ENCODE assay signal across 20 mouse cellular contexts in the genomic region with DNA sequence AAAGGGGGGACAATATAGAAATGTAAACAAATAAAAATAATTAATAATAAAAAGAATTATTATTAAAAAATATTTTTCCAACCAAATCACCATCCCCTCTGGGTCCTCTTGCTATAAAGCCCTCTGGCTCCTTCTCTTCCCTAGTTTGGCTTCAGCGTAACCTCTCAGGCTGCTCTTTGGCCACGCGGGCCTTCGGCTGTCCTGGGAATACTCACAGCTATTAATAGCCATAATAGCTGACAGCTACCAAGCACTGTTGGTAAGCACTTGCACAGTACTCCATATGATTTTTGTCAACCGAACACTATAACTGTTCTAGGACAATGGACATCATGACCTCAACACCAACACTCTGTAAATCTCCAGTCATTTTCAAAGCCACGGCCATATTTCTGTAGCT. TPM values are rescaled to one million over a fixed set of nuclear protein-coding genes. Genes with fewer than 3 reads are reported as not detected.
DNase-seq lines count a peak whose midpoint lies in the region; ATAC-seq lines count a peak whose summit lies in the region.
"Had no signal": no experiment of that assay in that cellular context is flagged by ENCODE, and none has a peak within 500 bp of the region (broad histone marks: within the 10 kb centered on the region; RNA-seq: fewer than 3 reads in every experiment).

No protein-coding gene starts in this region.

- peaks cover 23% of the 10 kb centered on the region for H3K36me3 ChIP-seq in heart, embryonic 12.5 days
- peaks cover 8% of the 10 kb centered on the region for H3K36me3 ChIP-seq in lung, embryonic 16.5 days (ENCODE audit: control insufficient read depth, insufficient read depth, low read length)
- peaks cover 12% of the 10 kb centered on the region; the same call in 1 of the 2 replicates for H3K36me3 ChIP-seq in heart, embryonic 16.5 days (ENCODE audit: control insufficient read depth, insufficient read depth)

- 41% methylated on average over 6 of the region's 6 CpGs for WGBS in heart, embryonic 12.5 days
- WGBS in lung, embryonic 16.5 days: 67% methylated on average over 6 of the region's 6 CpGs
- 44% methylated on average over 6 of the region's 6 CpGs for WGBS in heart, embryonic 16.5 days

- ATAC-seq in heart, embryonic 12.5 days (ENCODE audit: insufficient number of reproducible peaks, low FRiP score): no peak
- peak; percentile 48 for ATAC-seq in lung, embryonic 16.5 days (ENCODE audit: low read depth)
- ATAC-seq in heart, embryonic 16.5 days (replicated peaks; ENCODE audit: extremely low read depth, insufficient read depth, low FRiP score): peak; percentile 65; the same call in 1 of the 2 replicates
- ATAC-seq in granulocyte monocyte progenitor cell, adult 5-6 weeks (replicated peaks; ENCODE audit: poor library complexity, severe bottlenecking): no peak
- ATAC-seq: activated CD4-positive, CD25-positive, alpha-beta regulatory T cell, adult 4 months; forebrain, postnatal 0 days; Patski had no signal

- no peak overlapping the region for H3K27ac ChIP-seq in heart, embryonic 12.5 days (ENCODE audit: poor library complexity, severe bottlenecking)
- no peak overlapping the region for H3K27ac ChIP-seq in lung, embryonic 16.5 days (ENCODE audit: low read length)
- no peak overlapping the region for H3K27ac ChIP-seq in heart, embryonic 16.5 days (ENCODE audit: low read length)
- H3K27ac ChIP-seq: hindbrain, embryonic 12.5 days; layer of hippocampus, adult 2 months; left cerebral cortex, adult 2 months; limb, embryonic 10.5 days; lung, embryonic 15.5 days; stomach, embryonic 15.5 days had no signal

- peak; percentile 7 for DNase-seq in heart, adult 8-10 months (ENCODE audit: low spot score)
- DNase-seq in lung, postnatal 25 days (ENCODE audit: low spot score): no peak
- no peak for DNase-seq in left cerebral cortex, adult 18-20 months (ENCODE audit: low spot score in 2 of 2)
- DNase-seq: cerebellum, postnatal 10 days; forebrain, postnatal 0 days; gastrocnemius, postnatal 10 days; thymus, adult 2 months had no signal

- H3K4me3 ChIP-seq in heart, embryonic 12.5 days: no peak overlapping the region
- no peak overlapping the region for H3K4me3 ChIP-seq in lung, embryonic 16.5 days (ENCODE audit: low read length)
- no peak overlapping the region for H3K4me3 ChIP-seq in heart, embryonic 16.5 days (ENCODE audit: low read length)
- H3K4me3 ChIP-seq: hindbrain, embryonic 12.5 days; layer of hippocampus, adult 2 months; left cerebral cortex, adult 2 months; limb, embryonic 10.5 days; lung, embryonic 15.5 days; stomach, embryonic 15.5 days had no signal

- no peak overlapping the region for H3K9ac ChIP-seq in heart, embryonic 12.5 days
- H3K9ac ChIP-seq in lung, embryonic 16.5 days (ENCODE audit: low read length): no peak overlapping the region
- no peak overlapping the region for H3K9ac ChIP-seq in heart, embryonic 16.5 days (ENCODE audit: low read length)
- H3K9ac ChIP-seq: forebrain, postnatal 0 days; hindbrain, embryonic 12.5 days; lung, embryonic 15.5 days; stomach, embryonic 15.5 days had no signal

- H3K27me3 ChIP-seq in heart, embryonic 12.5 days (replicated peaks): no peaks in the 10 kb centered on the region
- no peaks in the 10 kb centered on the region for H3K27me3 ChIP-seq in lung, embryonic 16.5 days (ENCODE audit: control insufficient read depth, insufficient read depth, low read depth, low read length)
- H3K27me3 ChIP-seq in heart, embryonic 16.5 days (ENCODE audit: control insufficient read depth, insufficient read depth, low read length): no peaks in the 10 kb centered on the region
- H3K27me3 ChIP-seq: hindbrain, embryonic 12.5 days; lung, embryonic 15.5 days; Patski; stomach, embryonic 15.5 days had no signal

- no peak overlapping the region for H3K4me2 ChIP-seq in heart, embryonic 12.5 days
- H3K4me2 ChIP-seq in lung, embryonic 16.5 days (ENCODE audit: low read depth, low read length): no peak overlapping the region
- no peak overlapping the region for H3K4me2 ChIP-seq in heart, embryonic 16.5 days (ENCODE audit: low read depth, low read length)
- H3K4me2 ChIP-seq: hindbrain, embryonic 12.5 days; liver, embryonic 11.5 days; lung, embryonic 15.5 days; stomach, embryonic 15.5 days had no signal

- no peaks in the 10 kb centered on the region for H3K9me3 ChIP-seq in heart, embryonic 12.5 days (replicated peaks)
- H3K9me3 ChIP-seq in lung, embryonic 16.5 days (ENCODE audit: control insufficient read depth, low read length): no peaks in the 10 kb centered on the region
- H3K9me3 ChIP-seq in heart, embryonic 16.5 days (replicated peaks; ENCODE audit: control insufficient read depth, low read length): no peaks in the 10 kb centered on the region
- H3K9me3 ChIP-seq: hindbrain, embryonic 12.5 days; limb, embryonic 10.5 days; lung, embryonic 15.5 days; stomach, embryonic 15.5 days had no signal

- H3K4me1 ChIP-seq in heart, embryonic 12.5 days (replicated peaks): peaks cover 10% of the 10 kb centered on the region; the same call in 1 of the 2 replicates
- H3K4me1 ChIP-seq in lung, embryonic 16.5 days (replicated peaks; ENCODE audit: control insufficient read depth, insufficient read depth, low read length): no peaks in the 10 kb centered on the region
- H3K4me1 ChIP-seq in heart, embryonic 16.5 days (ENCODE audit: control insufficient read depth, insufficient read depth, low read length): no peaks in the 10 kb centered on the region
- H3K4me1 ChIP-seq: limb, embryonic 10.5 days; lung, embryonic 15.5 days; stomach, embryonic 15.5 days had no signal

RNA-seq across cellular contexts. Expression of gene Gpr88, which starts 35.5 kb away (rescaled TPM):
- total RNA-seq in heart, adult 8-10 months (2022): under 1 TPM; 0.14 to 0.30 (median 0.16) TPM
- 1.1 TPM in 1 of 2 replicates, not detected in the other for polyA plus RNA-seq in heart, embryonic 12.5 days (2016; fragmentation: Nextera tagmentation; extraction: Ambion mirVana)
- 0.47 and 0.57 TPM in 2 replicates for polyA plus RNA-seq in lung, embryonic 16.5 days (2015; fragmentation: Nextera tagmentation; extraction: Ambion mirVana)
- polyA plus RNA-seq in heart, embryonic 16.5 days (2015; fragmentation: Nextera tagmentation; extraction: Ambion mirVana): 0.25 and 0.51 TPM in 2 replicates
- 100 to 1,000 TPM in 1 of 2 experiments, 10 to 100 TPM in 1; 81.1 to 117 TPM for total RNA-seq in left cerebral cortex, adult 18-20 months (2021)
- not detected in 2 replicates for total RNA-seq in granulocyte monocyte progenitor cell, adult 5-6 weeks (2014; fragmentation: Nextera tagmentation)
- total RNA-seq in granulocyte monocyte progenitor cell, adult 5-6 weeks (2017): not detected in 2 replicates
- polyA plus RNA-seq: activated CD4-positive, CD25-positive, alpha-beta regulatory T cell, adult 4 months had no signal

Comparison
In these comparisons a context has a peak if more than half of its experiments do, and no peak if none do; other contexts are left out.
1. ATAC-seq: peak in lung, embryonic 16.5 days (single experiment) and heart, embryonic 16.5 days (single experiment); none in heart, embryonic 12.5 days (single experiment) and granulocyte monocyte progenitor cell, adult 5-6 weeks (single experiment).
2. RNA of gene Gpr88, which starts 35.5 kb away (total RNA-seq): 81.1 to 117 TPM in left cerebral cortex, adult 18-20 months; 0.14 to 0.30 TPM in heart, adult 8-10 months and not detected in granulocyte monocyte progenitor cell, adult 5-6 weeks; every median in the first group is over 10 times any median in the second.